ENCODE assay signal across 31 mouse cellular contexts in genomic region chr11:93367740-93368139, GRCm38 (mm10).
"Had no signal": no experiment of that assay in that cellular context is flagged by ENCODE, and none has a peak within 500 bp of the region (broad histone marks: within the 10 kb centered on the region; RNA-seq: fewer than 3 reads in every experiment).

No protein-coding gene starts in this region.

- H3K4me3 ChIP-seq: left cerebral cortex, adult 2 months; limb, embryonic 10.5 days; limb, embryonic 12.5 days; limb, embryonic 13.5 days; limb, embryonic 15.5 days; liver, embryonic 12.5 days; liver, embryonic 13.5 days; liver, embryonic 15.5 days; lung, embryonic 15.5 days; megakaryocyte, embryonic 14.5 days; midbrain, embryonic 10.5 days; midbrain, embryonic 12.5 days; midbrain, embryonic 13.5 days; midbrain, embryonic 15.5 days; myocyte had no signal

- H3K9me3 ChIP-seq: limb, embryonic 10.5 days; limb, embryonic 12.5 days; limb, embryonic 13.5 days; limb, embryonic 15.5 days; liver, embryonic 12.5 days; liver, embryonic 13.5 days; liver, embryonic 15.5 days; lung, embryonic 15.5 days; midbrain, embryonic 10.5 days; midbrain, embryonic 12.5 days; midbrain, embryonic 13.5 days; midbrain, embryonic 15.5 days had no signal

- DNase-seq: left cerebral cortex, postnatal 4 days; liver; liver, embryonic 13.5 days; liver, postnatal 0 days; lung, adult 18-20 months; lung, adult 2 months; lung, embryonic 14.5 days; lung, postnatal 10 days; lung, postnatal 14 days; lung, postnatal 36 days; lung, postnatal 4 days; midbrain, embryonic 14.5 days had no signal

- H3K27ac ChIP-seq: left cerebral cortex, adult 2 months; limb, embryonic 10.5 days; limb, embryonic 12.5 days; limb, embryonic 13.5 days; limb, embryonic 15.5 days; liver, embryonic 12.5 days; liver, embryonic 13.5 days; liver, embryonic 14.5 days; liver, embryonic 15.5 days; lung, embryonic 15.5 days; macrophage; midbrain, embryonic 10.5 days; midbrain, embryonic 12.5 days; midbrain, embryonic 13.5 days; midbrain, embryonic 15.5 days had no signal

- H3K9ac ChIP-seq: limb, embryonic 12.5 days; limb, embryonic 13.5 days; limb, embryonic 15.5 days; liver, embryonic 12.5 days; liver, embryonic 13.5 days; liver, embryonic 14.5 days; liver, embryonic 15.5 days; liver, postnatal 0 days; lung, embryonic 14.5 days; lung, embryonic 15.5 days; midbrain, embryonic 12.5 days; midbrain, embryonic 13.5 days; midbrain, embryonic 15.5 days had no signal

- H3K36me3 ChIP-seq: limb, embryonic 10.5 days; limb, embryonic 12.5 days; limb, embryonic 13.5 days; limb, embryonic 15.5 days; liver, embryonic 12.5 days; liver, embryonic 13.5 days; liver, embryonic 15.5 days; lung, embryonic 15.5 days; midbrain, embryonic 10.5 days; midbrain, embryonic 12.5 days; midbrain, embryonic 13.5 days; midbrain, embryonic 15.5 days had no signal

- H3K4me2 ChIP-seq: limb, embryonic 12.5 days; limb, embryonic 13.5 days; limb, embryonic 15.5 days; liver, embryonic 12.5 days; liver, embryonic 13.5 days; liver, embryonic 15.5 days; lung, embryonic 14.5 days; lung, embryonic 15.5 days; midbrain, embryonic 11.5 days; midbrain, embryonic 12.5 days; midbrain, embryonic 13.5 days; midbrain, embryonic 15.5 days had no signal

- H3K27me3 ChIP-seq: limb, embryonic 12.5 days; limb, embryonic 13.5 days; limb, embryonic 15.5 days; liver, embryonic 12.5 days; liver, embryonic 13.5 days; liver, embryonic 15.5 days; lung, embryonic 15.5 days; megakaryocyte, embryonic 14.5 days; midbrain, embryonic 12.5 days; midbrain, embryonic 13.5 days; midbrain, embryonic 15.5 days had no signal

- H3K4me1 ChIP-seq: limb, embryonic 10.5 days; limb, embryonic 12.5 days; limb, embryonic 13.5 days; limb, embryonic 15.5 days; liver, embryonic 12.5 days; liver, embryonic 13.5 days; liver, embryonic 15.5 days; lung, embryonic 15.5 days; megakaryocyte, embryonic 14.5 days; midbrain, embryonic 10.5 days; midbrain, embryonic 12.5 days; midbrain, embryonic 15.5 days had no signal

- ATAC-seq: liver, embryonic 12.5 days; liver, postnatal 0 days; lung, postnatal 0 days; midbrain, embryonic 13.5 days; midbrain, embryonic 15.5 days; midbrain, embryonic 16.5 days had no signal
